Mouse (Mus musculus) bone marrow, adult 2 months (tissue): ENCODE data around the gene Hadh.

Source experiments
- CTCF ChIP-seq: fragments of 200-500 bp; IDR thresholded peaks from 2 replicates; pipeline ENCODE4 v1.5.1; 2011; ENCODE audit warnings: low read length, control low read depth; ENCODE audit not compliant: control insufficient read depth, insufficient read depth
- POLR2A ChIP-seq: fragments of 200-500 bp; IDR thresholded peaks from 2 replicates; pipeline ENCODE4 v1.6.1; 2011; ENCODE audit warnings: low read depth, mild to moderate bottlenecking, control low read depth, low read length, borderline replicate concordance; ENCODE audit not compliant: control insufficient read depth

DNA sequence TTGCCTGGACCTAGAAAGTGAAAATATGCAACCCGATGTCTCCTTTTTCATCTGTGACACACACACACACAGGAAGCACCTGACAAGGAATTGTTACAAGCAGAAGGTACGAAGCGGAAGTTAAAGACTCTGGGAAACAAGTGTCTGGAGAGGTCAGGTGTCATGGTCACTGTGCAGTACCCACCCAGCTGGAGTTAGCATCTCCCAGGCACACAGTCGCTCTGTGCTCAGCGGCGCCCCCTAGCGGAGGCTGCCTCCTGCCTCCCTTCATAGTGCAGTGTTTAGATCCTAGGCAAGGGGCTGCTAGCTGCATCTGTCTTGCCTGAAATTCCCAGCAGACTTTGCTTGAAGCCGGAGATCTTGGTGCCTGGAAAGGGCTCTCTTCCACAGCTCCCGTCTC, 57.1 kb downstream of the Hadh start:
- TF ChIP-seq CTCF (peak; percentile 69), POLR2A (no peak)
